23 mouse cellular contexts compared by ENCODE assay signal in genomic region chr8:4201321-4201720, GRCm38 (mm10). TPM values are rescaled to one million over a fixed set of nuclear protein-coding genes. Genes with fewer than 3 reads are reported as not detected.
"Had no signal": no experiment of that assay in that cellular context is flagged by ENCODE, and none has a peak within 500 bp of the region (broad histone marks: within the 10 kb centered on the region; RNA-seq: fewer than 3 reads in every experiment).

No protein-coding gene starts in this region.

- DNase-seq: kidney, adult 11 months; kidney, adult 8-10 months; kidney, postnatal 14 days; kidney, postnatal 4 days; left cerebral cortex, postnatal 4 days; lung, adult 2 months; lung, postnatal 14 days; lung, postnatal 4 days; retina, postnatal 1 day; right cerebral cortex, postnatal 25 days; spleen, adult 18-20 months; thymus, postnatal 36 days had no signal

- H3K4me3 ChIP-seq: intestine, embryonic 15.5 days; limb, embryonic 12.5 days; limb, embryonic 15.5 days; liver, embryonic 15.5 days; megakaryocyte, embryonic 14.5 days; midbrain, embryonic 12.5 days; stomach, embryonic 15.5 days had no signal

- ATAC-seq: intestine, embryonic 15.5 days had no signal

- H3K27ac ChIP-seq: intestine, embryonic 15.5 days; limb, embryonic 12.5 days; limb, embryonic 15.5 days; liver, embryonic 15.5 days; midbrain, embryonic 12.5 days; stomach, embryonic 15.5 days had no signal

RNA-seq across cellular contexts. Expression of gene Lrrc8e, which starts 25.3 kb away (rescaled TPM):
- total RNA-seq: layer of hippocampus, adult 18-20 months; left cerebral cortex, postnatal 14 days; left cerebral cortex, postnatal 4 days; midbrain, postnatal 0 days had no signal
- polyA plus RNA-seq: neural tube, embryonic 11.5 days had no signal

RNA-seq across cellular contexts. Expression of gene Gm49320, which starts 37.3 kb away (rescaled TPM):
- total RNA-seq: left cerebral cortex, postnatal 14 days had no signal
